10 mouse cellular contexts compared by ENCODE assay signal in genomic region chr12:117344266-117345087, GRCm38 (mm10).
DNase-seq lines count a peak whose midpoint lies in the region; ATAC-seq and TF ChIP-seq lines count a peak whose summit lies in the region.
"Had no signal": no experiment of that assay in that cellular context is flagged by ENCODE, and none has a peak within 500 bp of the region (broad histone marks: within the 10 kb centered on the region; RNA-seq: fewer than 3 reads in every experiment).

No protein-coding gene starts in this region.

- peak overlapping the region; percentile 99 for H3K27ac ChIP-seq in midbrain, embryonic 12.5 days (replicated peaks)
- H3K27ac ChIP-seq in liver, postnatal 0 days (ENCODE audit: low read depth), result no peak overlapping the region
- H3K27ac ChIP-seq: kidney, postnatal 0 days had no signal

- ATAC-seq in midbrain, embryonic 12.5 days (ENCODE audit: low FRiP score, low read depth), result peak; percentile 42
- no peak for ATAC-seq in granulocyte monocyte progenitor cell, adult 5-6 weeks (replicated peaks; ENCODE audit: poor library complexity, severe bottlenecking)
- ATAC-seq in erythroblast, adult 5-6 weeks (replicated peaks; ENCODE audit: low FRiP score, poor library complexity, severe bottlenecking), result no peak
- ATAC-seq in liver, postnatal 0 days, result no peak

- DNase-seq in right cerebral cortex, adult 18-20 months, result peak; percentile 61
- no peak for DNase-seq in right cerebral cortex, postnatal 14 days
- peak; percentile 32 to 41 for DNase-seq in layer of hippocampus, postnatal 10 days (ENCODE audit: low spot score in 2 of 2)
- no peak for DNase-seq in T-cell, adult 2 months (ENCODE audit: low spot score)
- no peak for DNase-seq in liver, postnatal 0 days
- DNase-seq: thymus, postnatal 25 days had no signal

- H3K9me3 ChIP-seq in midbrain, embryonic 12.5 days, result no peaks in the 10 kb centered on the region
- H3K9me3 ChIP-seq in liver, postnatal 0 days (ENCODE audit: low read length), result no peaks in the 10 kb centered on the region

- no peak for TF ChIP-seq CTCF in liver, postnatal 0 days (IDR thresholded peaks at IDR 0.05; ENCODE audit: low read depth)

- H3K9ac ChIP-seq in midbrain, embryonic 12.5 days (replicated peaks), result peak overlapping the region; percentile 33; the same call in 1 of the 2 replicates
- H3K9ac ChIP-seq in liver, postnatal 0 days (replicated peaks), result no peak overlapping the region

- no peak overlapping the region for H3K4me3 ChIP-seq in midbrain, embryonic 12.5 days
- H3K4me3 ChIP-seq in liver, postnatal 0 days (ENCODE audit: low read depth, low read length), result no peak overlapping the region

- WGBS in midbrain, embryonic 12.5 days, result 18% methylated on average over 11 of the region's 11 CpGs
- 56% methylated on average over 11 of the region's 11 CpGs for WGBS in liver, postnatal 0 days (ENCODE audit: insufficient replicate concordance)

- H3K27me3 ChIP-seq in midbrain, embryonic 12.5 days, result no peaks in the 10 kb centered on the region
- no peaks in the 10 kb centered on the region; the same call in 1 of the 2 replicates for H3K27me3 ChIP-seq in liver, postnatal 0 days (ENCODE audit: insufficient read depth, low read length)

- no peak for TF ChIP-seq EP300 in liver, postnatal 0 days (IDR thresholded peaks at IDR 0.05; ENCODE audit: low read depth)

- H3K4me2 ChIP-seq in midbrain, embryonic 12.5 days (replicated peaks), result peak overlapping the region; percentile 53
- H3K4me2 ChIP-seq in liver, postnatal 0 days (ENCODE audit: low read depth, low read length), result no peak overlapping the region

- no peaks in the 10 kb centered on the region for H3K36me3 ChIP-seq in midbrain, embryonic 12.5 days
- no peaks in the 10 kb centered on the region for H3K36me3 ChIP-seq in liver, postnatal 0 days (replicated peaks; ENCODE audit: insufficient read depth, low read length)

- H3K4me1 ChIP-seq in midbrain, embryonic 12.5 days, result peaks cover 67% of the 10 kb centered on the region
- H3K4me1 ChIP-seq in liver, postnatal 0 days (ENCODE audit: insufficient read depth), result no peaks in the 10 kb centered on the region

Comparison
In these comparisons a context has a peak if more than half of its experiments do, and no peak if none do; other contexts are left out.
1. DNase-seq: peak in right cerebral cortex, adult 18-20 months (single experiment) and layer of hippocampus, postnatal 10 days (2 of 2); none in right cerebral cortex, postnatal 14 days (single experiment), T-cell, adult 2 months (single experiment) and liver, postnatal 0 days (single experiment).